Mouse (Mus musculus) inflammation-experienced regulatory T-cells, adult 16 weeks (primary cell): ENCODE data around the gene Arhgef17. TPM values are rescaled to one million over a fixed set of nuclear protein-coding genes. Genes with fewer than 3 reads are reported as not detected.

Experiments
- polyA plus RNA-seq: library from polyadenylated mRNA; unstranded; fragments of 100-300 nt; shearing (Covaris generic); gene quantifications from one replicate; pipeline ENCODE4 v1.2.1, GENCODE M21; 2017

The Arhgef17 gene
- polyA plus RNA-seq, result not detected

GRCm38 (mm10) chr7:100931926-100932480 lies at the start of gene Arhgef17:
Arhgef17 (minus strand) TSS chr7:100932107.

GRCm38 (mm10) chr7:100974135-100974903 lies 42.4 kb upstream of the Arhgef17 start, which contains the start of gene P2ry6:
P2ry6 (minus strand) TSS chr7:100974649.

GRCm38 (mm10) chr7:100862828-100863638 lies 68.9 kb downstream of the Arhgef17 start, which contains the start of gene Relt:
Relt (minus strand) TSS chr7:100863446.

Other genes with a start within 250 kb of the Arhgef17 start
- gene Fam168a, start 225.5 kb downstream of the Arhgef17 start, polyA plus RNA-seq, result 31.8 TPM
- 38.5 TPM for gene Relt, start 68.7 kb downstream of the Arhgef17 start, polyA plus RNA-seq
- not detected for gene P2ry6, start 42.5 kb upstream of the Arhgef17 start, polyA plus RNA-seq
- gene P2ry2, start 80.8 kb upstream of the Arhgef17 start, polyA plus RNA-seq, result not detected
- 43.9 TPM for gene Fchsd2, start 160.8 kb upstream of the Arhgef17 start, polyA plus RNA-seq